Mouse (Mus musculus) bone marrow, adult 2 months (tissue): ENCODE measurements at regions not wholly inside any gene's neighbourhood (a gene's known extent, or its start where the extent isn't known, plus 50 kb on each side); places are given as distances from the start of the nearest gene placed in this dataset.

Experiments
- H3K27ac ChIP-seq: fragments of 200-500 bp; 2 replicates; pipeline ENCODE4 v1.5.1; 2012; ENCODE audit warnings: low read depth, mild to moderate bottlenecking, control low read depth, inconsistent platforms, low read length; ENCODE audit not compliant: control insufficient read depth, poor library complexity, insufficient read depth
- H3K4me1 ChIP-seq: fragments of 200-500 bp; 2 replicates; pipeline ENCODE4 v1.6.1; 2011; ENCODE audit warnings: low read length; ENCODE audit not compliant: control insufficient read depth, insufficient read depth
- H3K4me3 ChIP-seq: fragments of 200-500 bp; replicated peaks from 2 replicates; pipeline ENCODE3; 2011; ENCODE audit warnings: mild to moderate bottlenecking, low read depth, low read length, control low read depth; ENCODE audit not compliant: control insufficient read depth
- CTCF ChIP-seq: fragments of 200-500 bp; IDR thresholded peaks from 2 replicates; pipeline ENCODE4 v1.5.1; 2011; ENCODE audit warnings: low read length, control low read depth; ENCODE audit not compliant: control insufficient read depth, insufficient read depth
- POLR2A ChIP-seq: fragments of 200-500 bp; IDR thresholded peaks from 2 replicates; pipeline ENCODE4 v1.6.1; 2011; ENCODE audit warnings: low read depth, mild to moderate bottlenecking, control low read depth, low read length, borderline replicate concordance; ENCODE audit not compliant: control insufficient read depth
- WGBS: fragments of 180-500 bp; shearing (Covaris S2); methylation state at CpG from one replicate; pipeline ENCODE4 v1.1.7; 2018; 5-methylcytosine and 5-hydroxymethylcytosine counted together

GRCm38 (mm10) chr15:62395377-62395776, 1449.6 kb downstream of the Gsdmc2 start:
- Histone ChIP-seq H3K27ac (no peak overlapping the region), H3K4me3 (no peak overlapping the region), H3K4me1 (no peaks in the 10 kb centered on the region; the same call in 1 of the 2 replicates)
- TF ChIP-seq CTCF (no peak), POLR2A (no peak)
- WGBS: 76% methylated on average over 2 of the region's 2 CpGs

- Histone ChIP-seq H3K4me1 (no peaks in the 10 kb centered on the region; the same call in 1 of the 2 replicates), H3K4me3 (no peak overlapping the region), H3K27ac (no peak overlapping the region)
- TF ChIP-seq CTCF: no peak
- TF ChIP-seq POLR2A: no peak
- 73% methylated on average over 3 of the region's 3 CpGs for WGBS
These were observed 1451.6 kb downstream of the Gsdmc2 start for GRCm38 (mm10) chr15:62393416-62393815.

GRCm38 (mm10) chr15:62392839-62393238, 1452.1 kb downstream of the Gsdmc2 start:
- Histone ChIP-seq H3K4me1 (no peaks in the 10 kb centered on the region; the same call in 1 of the 2 replicates), H3K27ac (no peak overlapping the region), H3K4me3 (no peak overlapping the region)
- 12% methylated on average over 1 of the region's 1 CpGs for WGBS
- TF ChIP-seq CTCF: no peak
- no peak for TF ChIP-seq POLR2A

- Histone ChIP-seq H3K4me3 (no peak overlapping the region), H3K4me1 (no peaks in the 10 kb centered on the region; the same call in 1 of the 2 replicates), H3K27ac (no peak overlapping the region)
- WGBS: 25% methylated on average over 3 of the region's 3 CpGs
- TF ChIP-seq CTCF: no peak
- TF ChIP-seq POLR2A: no peak
These were observed 1452.6 kb downstream of the Gsdmc2 start for GRCm38 (mm10) chr15:62392381-62392780.

GRCm38 (mm10) chr15:62389431-62390105, 1455.4 kb downstream of the Gsdmc2 start:
- Histone ChIP-seq H3K4me3 (no peak overlapping the region), H3K27ac (no peak overlapping the region), H3K4me1 (no peaks in the 10 kb centered on the region; the same call in 1 of the 2 replicates)
- 63% methylated on average over 3 of the region's 3 CpGs for WGBS
- TF ChIP-seq CTCF (no peak), POLR2A (no peak)

- no peak overlapping the region for H3K27ac ChIP-seq
- no peak overlapping the region for H3K4me3 ChIP-seq
- no peak for TF ChIP-seq POLR2A
- no peak for TF ChIP-seq CTCF
- WGBS: 60% methylated on average over 2 of the region's 2 CpGs
- no peaks in the 10 kb centered on the region for H3K4me1 ChIP-seq
These were observed 1459.4 kb upstream of the A1bg start for GRCm38 (mm10) chr15:62382233-62382632.

- no peak for TF ChIP-seq POLR2A
- TF ChIP-seq CTCF: no peak
- WGBS: 85% methylated on average over 3 of the region's 3 CpGs
- no peak overlapping the region for H3K27ac ChIP-seq
- no peak overlapping the region for H3K4me3 ChIP-seq
- no peaks in the 10 kb centered on the region for H3K4me1 ChIP-seq
These were observed 1451.8 kb upstream of the A1bg start for GRCm38 (mm10) chr15:62374641-62375040.

- no peak overlapping the region for H3K4me3 ChIP-seq
- no peak overlapping the region for H3K27ac ChIP-seq
- H3K4me1 ChIP-seq: no peaks in the 10 kb centered on the region
- TF ChIP-seq POLR2A (no peak), CTCF (no peak)
These were observed 1438.4 kb upstream of the A1bg start for GRCm38 (mm10) chr15:62361171-62361570.

GRCm38 (mm10) chr15:62358338-62359239, 1435.8 kb upstream of the A1bg start:
- Histone ChIP-seq H3K4me1 (no peaks in the 10 kb centered on the region), H3K27ac (no peak overlapping the region), H3K4me3 (no peak overlapping the region)
- TF ChIP-seq CTCF (no peak), POLR2A (no peak)
- WGBS: 75% methylated on average over 8 of the region's 8 CpGs
